Mouse (Mus musculus) CH12.LX (cell line): ENCODE data around the gene P2ry6. TPM values are rescaled to one million over a fixed set of nuclear protein-coding genes. Genes with fewer than 3 reads are reported as not detected.

Source experiments
- DNase-seq: peaks from one replicate; pipeline ENCODE4 v3.0.0-alpha.2; 2013; ENCODE audit errors: extremely low read depth
- H3K27ac ChIP-seq: 2 replicates; pipeline ENCODE4 v1.5.1; 2012; ENCODE audit warnings: low read depth, mild to moderate bottlenecking, control low read depth, moderate library complexity; ENCODE audit not compliant: insufficient read depth
- H3K27me3 ChIP-seq: replicated peaks from 2 replicates; pipeline ENCODE3; 2012; ENCODE audit warnings: inconsistent platforms
- H3K36me3 ChIP-seq, 2 experiments: replicated peaks in 1 of 2; 2 replicates each; pipeline versions ENCODE3 to v1.6.1; 2012; ENCODE audit warnings: inconsistent platforms in 1 of 2, low read length in 1 of 2, mild to moderate bottlenecking in 1 of 2, mixed read lengths in 1 of 2, moderate library complexity in 1 of 2; ENCODE audit not compliant: control insufficient read depth in 1 of 2, insufficient read depth in 1 of 2
- H3K4me1 ChIP-seq, 2 experiments: 2 replicates each; pipeline ENCODE4 v1.6.1; 2012; ENCODE audit warnings: inconsistent platforms in 1 of 2, moderate library complexity in 1 of 2; ENCODE audit not compliant: insufficient read depth in 2 of 2, control insufficient read depth in 1 of 2
- H3K4me2 ChIP-seq: 2 replicates; pipeline ENCODE4 v1.6.1; 2012; ENCODE audit warnings: low read depth, mild to moderate bottlenecking, control low read depth; ENCODE audit not compliant: poor library complexity, insufficient read depth, severe bottlenecking
- H3K4me3 ChIP-seq, 3 experiments: fragments of 150-350 bp in 1 of 3; sonication (generic) in 1 of 3; replicated peaks in 1 of 3; 2 replicates each; pipeline versions ENCODE3 to v1.5.1; 2011 to 2012; ENCODE audit warnings: low read depth in 2 of 3, low read length in 2 of 3, mild to moderate bottlenecking in 2 of 3, moderate library complexity in 2 of 3, control low read depth in 1 of 3, improper control_type of control experiment in 1 of 3, inconsistent platforms in 1 of 3, mixed read lengths in 1 of 3; ENCODE audit not compliant: poor library complexity in 1 of 3
- H3K79me2 ChIP-seq: replicated peaks from 2 replicates; pipeline ENCODE4 v1.6.1; 2012; ENCODE audit warnings: mild to moderate bottlenecking, moderate library complexity; ENCODE audit not compliant: control insufficient read depth, poor library complexity, insufficient read depth, severe bottlenecking; ENCODE audit errors: extremely low read depth
- H3K9ac ChIP-seq: 2 replicates; pipeline ENCODE4 v1.6.1; 2012; ENCODE audit warnings: low read depth, mild to moderate bottlenecking, control low read depth, moderate library complexity; ENCODE audit not compliant: insufficient read depth
- H3K9me3 ChIP-seq: replicated peaks from 2 replicates; pipeline ENCODE3; 2012; ENCODE audit warnings: low read length, inconsistent platforms, mixed read lengths
- BHLHE40 ChIP-seq: IDR thresholded peaks from 2 replicates; pipeline ENCODE4 v1.6.1; 2011; ENCODE audit warnings: mild to moderate bottlenecking, low read depth, low read length, improper control_type of control experiment
- CHD2 ChIP-seq: IDR thresholded peaks from 2 replicates; pipeline ENCODE4 v1.6.1; 2011; ENCODE audit warnings: low read length, improper control_type of control experiment
- CTCF ChIP-seq, 2 experiments: IDR thresholded peaks in 1 of 2; conservative IDR thresholded peaks in 1 of 2; 2 replicates each; pipeline ENCODE4 v1.5.1; 2011 to 2012; ENCODE audit warnings: low read depth in 2 of 2, low read length in 2 of 2, improper control_type of control experiment in 1 of 2, inconsistent platforms in 1 of 2, mild to moderate bottlenecking in 1 of 2, moderate library complexity in 1 of 2
- E2F4 ChIP-seq: IDR thresholded peaks from 2 replicates; pipeline ENCODE4 v1.6.1; 2011; ENCODE audit warnings: low read depth, low read length, improper control_type of control experiment; ENCODE audit not compliant: insufficient replicate concordance
- HCFC1 ChIP-seq: IDR thresholded peaks from 2 replicates; pipeline ENCODE4 v1.6.1; 2012; ENCODE audit warnings: low read depth, mild to moderate bottlenecking, inconsistent platforms, low read length, improper control_type of control experiment
- MAFK ChIP-seq: IDR thresholded peaks from 2 replicates; pipeline ENCODE4 v1.6.1; 2011; ENCODE audit warnings: low read length, improper control_type of control experiment; ENCODE audit not compliant: insufficient replicate concordance
- MAX ChIP-seq: IDR thresholded peaks from 2 replicates; pipeline ENCODE4 v1.6.1; 2011; ENCODE audit warnings: low read length, improper control_type of control experiment
- MAZ ChIP-seq: IDR thresholded peaks from 2 replicates; pipeline ENCODE4 v1.6.1; 2012; ENCODE audit warnings: low read depth, mild to moderate bottlenecking, inconsistent platforms, low read length, improper control_type of control experiment, moderate library complexity
- MXI1 ChIP-seq: IDR thresholded peaks from 2 replicates; pipeline ENCODE4 v1.6.1; 2011; ENCODE audit warnings: mild to moderate bottlenecking, low read depth, low read length, improper control_type of control experiment
- NELFE ChIP-seq: IDR thresholded peaks from 2 replicates; pipeline ENCODE4 v1.6.1; 2011; ENCODE audit warnings: low read depth, low read length, improper control_type of control experiment
- NRF1 ChIP-seq: IDR thresholded peaks from 2 replicates; pipeline ENCODE4 v1.6.1; 2014; ENCODE audit warnings: low read depth, mild to moderate bottlenecking, inconsistent platforms, low read length, improper control_type of control experiment, moderate library complexity
- POLR2A ChIP-seq: IDR thresholded peaks from 2 replicates; pipeline ENCODE4 v1.6.1; 2011; ENCODE audit warnings: low read depth, mild to moderate bottlenecking, improper control_type of control experiment, low read length
- RAD21 ChIP-seq: IDR thresholded peaks from 2 replicates; pipeline ENCODE4 v1.6.1; 2011; ENCODE audit warnings: low read depth, mild to moderate bottlenecking, low read length, improper control_type of control experiment, moderate library complexity
- SIN3A ChIP-seq: IDR thresholded peaks from 2 replicates; pipeline ENCODE4 v1.6.1; 2012; ENCODE audit warnings: low read length, improper control_type of control experiment, inconsistent platforms
- SMC3 ChIP-seq: IDR thresholded peaks from 2 replicates; pipeline ENCODE4 v1.6.1; 2011; ENCODE audit warnings: low read depth, low read length, improper control_type of control experiment
- TBP ChIP-seq: conservative IDR thresholded peaks from 2 replicates; pipeline ENCODE4 v1.6.1; 2011; ENCODE audit warnings: low read depth, low read length, improper control_type of control experiment
- USF1 ChIP-seq: IDR thresholded peaks from 2 replicates; pipeline ENCODE4 v1.6.1; 2014; ENCODE audit warnings: low read depth, mild to moderate bottlenecking, inconsistent platforms, low read length, improper control_type of control experiment
- USF2 ChIP-seq: conservative IDR thresholded peaks from 2 replicates; pipeline ENCODE4 v1.6.1; 2011; ENCODE audit warnings: low read depth, low read length, improper control_type of control experiment
- ZC3H11A ChIP-seq: IDR thresholded peaks from 2 replicates; pipeline ENCODE4 v1.6.1; 2012; ENCODE audit warnings: low read depth, mild to moderate bottlenecking, inconsistent platforms, low read length, improper control_type of control experiment
- dilution Hi-C: fragments of 300-500 bp; cut with MboI; formaldehyde crosslinking; loops from 2 replicates; pipeline ENCODE4 v1.14.3; 2020; ENCODE audit warnings: low sequenced_read_pairs; ENCODE audit not compliant: extremely low pct_unique_long_range_greater_than_20kb, extremely low pct_ligation_motif_present
- in situ Hi-C: fragments of 300-500 bp; cut with MboI; formaldehyde crosslinking; loops from 3 replicates; pipeline ENCODE4 v1.14.3; 2019; ENCODE audit warnings: low sequenced_read_pairs, low pct_ligation_motif_present, low pct_unique_long_range_greater_than_20kb, mixed read lengths
- polyA plus RNA-seq: library from polyadenylated mRNA; unstranded; fragments of >175 nt; gene quantifications from 2 replicates; pipeline ENCODE4 v1.2.1, GENCODE M21; 2012; ENCODE audit warnings: low read depth; ENCODE audit not compliant: insufficient read length
- total RNA-seq, 2 experiments: library from RNA; depleted of rRNA; stranded (reverse); fragments of 300-350 nt in 1 of 2; fragments of >200 nt in 1 of 2; gene quantifications; 2 replicates each; pipeline ENCODE4 v1.2.3; 2012 to 2014

The P2ry6 gene
- total and polyA plus RNA-seq, 3 experiments, result 0.17 to 1.5 TPM; not detected in 1

- Histone ChIP-seq H3K79me2 (no peaks in the 10 kb centered on the region), H3K4me2 (peak within 1 kb of the TSS; percentile 66), H3K27ac (no peak within 1 kb of the TSS), H3K36me3 (no peaks in the 10 kb centered on the region), H3K4me1 (peaks cover 9 to 10% of the 10 kb centered on the region in 2 experiments), H3K4me3 (peak within 1 kb of the TSS; percentile 30 to 57 (median 52)), H3K9ac (peak within 1 kb of the TSS; percentile 3; the same call in 1 of the 2 replicates), H3K9me3 (no peaks in the 10 kb centered on the region), H3K27me3 (peaks cover 42% of the 10 kb centered on the region)
- no peak for TF ChIP-seq HCFC1
- TF ChIP-seq SMC3, result no peak
- no peak for TF ChIP-seq E2F4
- TF ChIP-seq NRF1, result no peak
- TF ChIP-seq TBP, result no peak
- no peak for TF ChIP-seq CHD2
- no peak for TF ChIP-seq ZC3H11A
- in situ Hi-C loops (loop anchor here (5.0 kb wide), 1 partner anchor 35 kb away; no protein-coding TSS in a partner anchor), dilution Hi-C loops (no loop called here)
- no peak for DNase-seq
These were observed 38.1 kb upstream of the P2ry6 start, which contains the start of gene P2ry2 for GRCm38 (mm10) chr7:101012541-101012940. TSS of gene P2ry2 (minus strand) at chr7:101012866.

- TF ChIP-seq USF2 (no peak), POLR2A (peak; percentile 53; the same call in 1 of the 2 replicates), MXI1 (peak; percentile 91), RAD21 (peak; percentile 7), CTCF (conservative IDR thresholded peaks at IDR 0.05 in 1 of 2, IDR thresholded peaks at IDR 0.05 in 1 of 2; ENCODE audit: low read depth in 2 of 2, low read length in 2 of 2) (peak in 1 of 2 experiments; percentile 12; a peak in 2 of 4 replicates), BHLHE40 (peak; percentile 75), ZC3H11A (no peak), MAFK (no peak), USF1 (peak; percentile 14; the same call in 1 of the 2 replicates), NELFE (no peak), MAX (peak; percentile 72), MAZ (0 out of 2 replicates have a peak, but pooled peaks have one; percentile 11), SIN3A (peak; percentile 34; the same call in 1 of the 2 replicates)
- Histone ChIP-seq H3K4me1 (peaks cover 9 to 14% of the 10 kb centered on the region in 2 experiments), H3K9me3 (no peaks in the 10 kb centered on the region), H3K9ac (peak overlapping the region; percentile 3; the same call in 1 of the 2 replicates), H3K79me2 (no peaks in the 10 kb centered on the region), H3K27ac (no peak overlapping the region), H3K4me3 (peak overlapping the region; percentile 30 to 57 (median 52)), H3K27me3 (peaks cover 42% of the 10 kb centered on the region), H3K36me3 (no peaks in the 10 kb centered on the region), H3K4me2 (peak overlapping the region; percentile 66)
- in situ Hi-C loops (loop anchor here (5.0 kb wide), 1 partner anchor 35 kb away; no protein-coding TSS in a partner anchor), dilution Hi-C loops (no loop called here)
- no peak for DNase-seq
These were observed 37.4 kb upstream of the P2ry6 start for GRCm38 (mm10) chr7:101011681-101012367.
